Comparison of ENCODE assay signal across 21 mouse cellular contexts in genomic region chr1:171957411-171957810, GRCm38 (mm10). TPM values are rescaled to one million over a fixed set of nuclear protein-coding genes. Genes with fewer than 3 reads are reported as not detected.
DNase-seq lines count a peak whose midpoint lies in the region; ATAC-seq lines count a peak whose summit lies in the region.
"Had no signal": no experiment of that assay in that cellular context is flagged by ENCODE, and none has a peak within 500 bp of the region (broad histone marks: within the 10 kb centered on the region; RNA-seq: fewer than 3 reads in every experiment).

No protein-coding gene starts in this region.

- 94% methylated on average over 2 of the region's 2 CpGs for WGBS in hindbrain, embryonic 16.5 days

- H3K4me1 ChIP-seq in hindbrain, embryonic 16.5 days (ENCODE audit: control insufficient read depth, insufficient read depth, low read depth, low read length): no peaks in the 10 kb centered on the region
- H3K4me1 ChIP-seq: midbrain, embryonic 12.5 days had no signal

- ATAC-seq in inflammation-experienced regulatory T-cells, adult 6 months: peak; percentile 64
- ATAC-seq in hindbrain, embryonic 16.5 days: no peak
- ATAC-seq: Patski had no signal

- H3K36me3 ChIP-seq in hindbrain, embryonic 16.5 days (ENCODE audit: control insufficient read depth, insufficient read depth, low read length): no peaks in the 10 kb centered on the region
- H3K36me3 ChIP-seq: midbrain, embryonic 12.5 days had no signal

- no peak overlapping the region for H3K4me2 ChIP-seq in hindbrain, embryonic 16.5 days (ENCODE audit: low read length)
- H3K4me2 ChIP-seq: midbrain, embryonic 12.5 days had no signal

- DNase-seq in thymus, postnatal 0 days (ENCODE audit: low spot score): peak; percentile 21
- no peak for DNase-seq in thymus, postnatal 14 days
- peak; percentile 31 for DNase-seq in MEL-GATA-1-ER (ENCODE audit: extremely low read depth, low read depth)
- no peak for DNase-seq in left cerebral cortex, adult 9 months (ENCODE audit: low spot score in 2 of 2)
- DNase-seq in adrenal gland, postnatal 4 days (ENCODE audit: low spot score in 2 of 2): no peak
- DNase-seq: adrenal gland, postnatal 36 days; cerebellum, postnatal 14 days; gastrocnemius, postnatal 10 days; heart, postnatal 36 days; kidney, adult 9 months; thymus, adult 18-20 months had no signal

- H3K9me3 ChIP-seq in hindbrain, embryonic 16.5 days (ENCODE audit: control insufficient read depth, low read length): no peaks in the 10 kb centered on the region
- H3K9me3 ChIP-seq: midbrain, embryonic 12.5 days had no signal

- H3K27me3 ChIP-seq in hindbrain, embryonic 16.5 days (replicated peaks; ENCODE audit: control insufficient read depth, insufficient read depth, low read length): no peaks in the 10 kb centered on the region
- H3K27me3 ChIP-seq: midbrain, embryonic 12.5 days; Patski had no signal

- no peak overlapping the region for H3K4me3 ChIP-seq in hindbrain, embryonic 16.5 days (ENCODE audit: low read length)
- H3K4me3 ChIP-seq: midbrain, embryonic 12.5 days; myocyte had no signal

- H3K27ac ChIP-seq in hindbrain, embryonic 16.5 days (ENCODE audit: low read depth, low read length): no peak overlapping the region
- H3K27ac ChIP-seq: liver, embryonic 14.5 days; midbrain, embryonic 12.5 days had no signal

- no peak overlapping the region for H3K9ac ChIP-seq in hindbrain, embryonic 16.5 days (ENCODE audit: low read depth, low read length)
- H3K9ac ChIP-seq: liver, embryonic 14.5 days; midbrain, embryonic 12.5 days had no signal

RNA-seq across cellular contexts. Expression of gene Slamf6, which starts 40.1 kb away (rescaled TPM):
- 228 and 249 TPM in 2 replicates for polyA plus RNA-seq in thymus, postnatal 0 days (2015; fragmentation: Nextera tagmentation; extraction: Ambion mirVana)
- polyA plus RNA-seq in inflammation-experienced regulatory T-cells, adult 6 months (2017; shearing (Covaris generic)): 100 to 1,000 TPM; 306 to 408 (median 373) TPM
- total RNA-seq in adrenal gland, postnatal 4 days (2021): under 1 TPM; 0.20 to 0.62 TPM
- polyA plus RNA-seq in hindbrain, embryonic 16.5 days (2015; fragmentation: Nextera tagmentation; extraction: Ambion mirVana): 0.35 TPM in 1 of 2 replicates, not detected in the other
- total RNA-seq: layer of hippocampus, postnatal 25 days had no signal
- polyA plus RNA-seq: forebrain, embryonic 11.5 days; limb, embryonic 11.5 days; midbrain, embryonic 12.5 days; myocyte; Patski; stomach, embryonic 14.5 days had no signal

Comparison
In these comparisons a context has a peak if more than half of its experiments do, and no peak if none do; other contexts are left out.
1. DNase-seq: peak in thymus, postnatal 0 days (single experiment) and MEL-GATA-1-ER (single experiment); none in thymus, postnatal 14 days (single experiment), left cerebral cortex, adult 9 months (0 of 2) and adrenal gland, postnatal 4 days (0 of 2).
2. RNA of gene Slamf6, which starts 40.1 kb away (polyA plus RNA-seq): 306 to 408 TPM in inflammation-experienced regulatory T-cells, adult 6 months and 228 to 249 TPM in thymus, postnatal 0 days; 0.35 TPM in hindbrain, embryonic 16.5 days; every median in the first group is over 100 times any median in the second.